Mouse (Mus musculus) gastrocnemius, postnatal 10 days (tissue): ENCODE measurements around the gene Olfr914. TPM values are rescaled to one million over a fixed set of nuclear protein-coding genes. Genes with fewer than 3 reads are reported as not detected.

ENCODE experiments used
- DNase-seq: peaks from one replicate; pipeline ENCODE4 v3.0.0; 2021; ENCODE audit warnings: mixed read lengths
- long read RNA-seq, 2 experiments: library from polyadenylated mRNA; stranded (forward); transcript quantifications; one replicate each; pipeline ENCODE4 v2.0.0; 2021
- total RNA-seq, 2 experiments: library from RNA; stranded (reverse); gene quantifications; 2 replicates each; pipeline ENCODE4 v1.2.3; 2021

The Olfr914 gene
- not detected for total RNA-seq
- long read RNA-seq, experiment 1 = 0 reads
- long read RNA-seq, experiment 2 = 0 reads

- no peak for DNase-seq
Observed at GRCm38 (mm10) chr9:38604802-38605201, at the start of gene Olfr914. TSS of gene Olfr914 (plus strand) at chr9:38605102.

GRCm38 (mm10) chr9:38579878-38580277, 25.0 kb upstream of the Olfr914 start, which contains the start of gene Olfr912:
TSS of gene Olfr912 (plus strand) at chr9:38580178.
- DNase-seq = no peak

GRCm38 (mm10) chr9:38591056-38591455, 13.8 kb upstream of the Olfr914 start:
- DNase-seq = no peak

GRCm38 (mm10) chr9:38592459-38592858, 12.4 kb upstream of the Olfr914 start, which contains the start of gene Olfr913:
TSS of gene Olfr913 (plus strand) at chr9:38592759.
- DNase-seq = no peak

DNA sequence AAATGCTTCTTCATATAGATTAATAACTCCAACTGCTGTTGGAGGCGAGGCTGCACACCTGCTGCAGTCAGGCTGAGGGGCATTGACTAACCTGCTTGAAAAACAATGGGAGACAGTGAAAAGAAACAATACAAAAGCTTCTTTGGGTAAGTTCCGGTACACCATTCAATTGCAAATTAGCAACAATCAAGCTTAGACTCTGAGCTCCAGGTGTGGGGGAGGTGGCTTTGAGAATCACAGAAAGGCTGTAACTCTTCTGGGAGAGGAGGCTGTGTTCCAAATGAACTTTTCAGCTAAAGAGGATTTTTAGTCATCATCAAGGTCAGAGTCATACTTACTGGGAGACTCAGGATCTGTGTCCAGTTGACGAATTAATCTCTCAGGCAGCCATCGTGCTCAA, 27.5 kb downstream of the Olfr914 start:
- DNase-seq = no peak

DNA sequence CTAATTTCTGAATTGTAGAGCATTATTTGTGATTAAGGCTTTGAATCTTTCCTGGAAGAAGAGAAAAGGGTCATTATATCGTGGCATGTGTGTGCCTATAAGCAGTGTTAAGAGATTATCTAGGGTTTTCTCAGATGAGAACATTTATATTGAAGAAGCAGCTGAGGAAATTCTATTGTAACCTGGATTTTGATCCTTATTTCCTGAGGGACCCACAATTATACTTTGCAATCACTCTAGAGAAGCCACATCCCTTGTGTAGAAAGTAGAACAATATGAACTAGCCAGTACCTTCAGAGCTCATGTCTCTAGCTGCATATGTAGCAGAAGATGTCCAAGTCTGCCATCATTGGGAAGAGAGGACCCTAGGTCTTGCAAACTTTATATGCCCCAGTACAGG, 54.9 kb downstream of the Olfr914 start, which contains the start of gene Olfr916:
Gene Olfr916 (minus strand): TSS at position 101 of the 400 bp plus-strand sequence.
- DNase-seq = no peak

Other genes starting within 250 kb of the Olfr914 start
- not detected for gene Olfr250, start 238.2 kb upstream of the Olfr914 start, total RNA-seq
- gene Olfr251, start 228.0 kb upstream of the Olfr914 start, total RNA-seq = not detected
- not detected for gene Olfr147, start 203.4 kb upstream of the Olfr914 start, total RNA-seq
- not detected for gene Olfr901, start 175.6 kb upstream of the Olfr914 start, total RNA-seq
- gene Olfr902, start 157.4 kb upstream of the Olfr914 start, total RNA-seq = not detected
- not detected for gene Olfr904, start 142.0 kb upstream of the Olfr914 start, total RNA-seq
- not detected for gene Olfr905, start 134.0 kb upstream of the Olfr914 start, total RNA-seq
- not detected for gene Olfr906, start 118.0 kb upstream of the Olfr914 start, total RNA-seq
- gene Olfr907, start 109.3 kb upstream of the Olfr914 start, total RNA-seq = not detected
- gene Olfr911-ps1, start 83.5 kb upstream of the Olfr914 start, total RNA-seq = not detected
- not detected for gene Olfr910, start 67.3 kb upstream of the Olfr914 start, total RNA-seq
- gene Olfr912, start 24.9 kb upstream of the Olfr914 start, total RNA-seq = not detected
- not detected for gene Olfr913, start 12.3 kb upstream of the Olfr914 start, total RNA-seq
- not detected for gene Olfr916, start 54.8 kb downstream of the Olfr914 start, total RNA-seq
- gene Olfr917, start 60.7 kb downstream of the Olfr914 start, total RNA-seq = not detected
- not detected for gene Olfr918, start 69.5 kb downstream of the Olfr914 start, total RNA-seq
- not detected for gene Olfr919, start 98.6 kb downstream of the Olfr914 start, total RNA-seq
- 10 to 100 TPM; 22.5 to 29.6 TPM for gene Vwa5a, start 113.2 kb downstream of the Olfr914 start, total RNA-seq
- under 1 TPM; 0.07 to 0.12 TPM for gene Olfr920, start 147.2 kb downstream of the Olfr914 start, total RNA-seq
- gene Olfr921, start 168.0 kb downstream of the Olfr914 start, total RNA-seq = not detected
- not detected for gene Olfr922, start 209.5 kb downstream of the Olfr914 start, total RNA-seq
- gene Olfr923, start 221.4 kb downstream of the Olfr914 start, total RNA-seq = not detected
- gene Olfr924, start 239.3 kb downstream of the Olfr914 start, total RNA-seq = not detected
- not detected for gene Olfr26, start 250.0 kb downstream of the Olfr914 start, total RNA-seq